Comparison of ENCODE assay signal across 7 mouse cellular contexts in genomic region chr2:151575699-151576389, GRCm38 (mm10). TPM values are rescaled to one million over a fixed set of nuclear protein-coding genes. Genes with fewer than 3 reads are reported as not detected.
A peak's percentile ranks its signal among the peaks of the same experiment; 100 is the strongest.
DNase-seq lines count a peak whose midpoint lies in the region; ATAC-seq and TF ChIP-seq lines count a peak whose summit lies in the region.

No protein-coding gene starts in this region.

- peak; percentile 89 for DNase-seq in brain, embryonic 18.5 days (ENCODE audit: low read depth, low spot score)
- DNase-seq in splenic B cell, adult 2 months (ENCODE audit: low read depth, low spot score), result peak; percentile 48

- no peak for TF ChIP-seq CTCF in embryonic fibroblast, embryonic 13.5 days (IDR thresholded peaks at IDR 0.05; ENCODE audit: borderline replicate concordance, insufficient read depth, low read length)

- H3K4me2 ChIP-seq in heart, embryonic 12.5 days, result peak overlapping the region; percentile 76
- peak overlapping the region; percentile 88 for H3K4me2 ChIP-seq in kidney, embryonic 15.5 days
- peak overlapping the region; percentile 87 for H3K4me2 ChIP-seq in limb, embryonic 15.5 days
- peak overlapping the region; percentile 87 for H3K4me2 ChIP-seq in midbrain, embryonic 16.5 days (ENCODE audit: low read length)

- peak overlapping the region; percentile 6 for H3K4me3 ChIP-seq in embryonic fibroblast, embryonic 13.5 days (ENCODE audit: insufficient read depth, low read length)
- peak overlapping the region; percentile 49 for H3K4me3 ChIP-seq in heart, embryonic 12.5 days
- H3K4me3 ChIP-seq in kidney, embryonic 15.5 days (replicated peaks), result peak overlapping the region; percentile 49
- H3K4me3 ChIP-seq in limb, embryonic 15.5 days, result peak overlapping the region; percentile 50
- H3K4me3 ChIP-seq in midbrain, embryonic 16.5 days (ENCODE audit: low read depth, low read length), result peak overlapping the region; percentile 51

- H3K36me3 ChIP-seq in heart, embryonic 12.5 days, result no peaks in the 10 kb centered on the region
- H3K36me3 ChIP-seq in kidney, embryonic 15.5 days, result no peaks in the 10 kb centered on the region
- no peaks in the 10 kb centered on the region for H3K36me3 ChIP-seq in limb, embryonic 15.5 days
- no peaks in the 10 kb centered on the region for H3K36me3 ChIP-seq in midbrain, embryonic 16.5 days (ENCODE audit: control insufficient read depth, insufficient read depth, low read length)
- no peaks in the 10 kb centered on the region for H3K36me3 ChIP-seq in splenic B cell, adult 2 months (ENCODE audit: control insufficient read depth, insufficient read depth, low read length, poor library complexity, severe bottlenecking)

- peak overlapping the region; percentile 32; the same call in 1 of the 2 replicates for H3K27ac ChIP-seq in embryonic fibroblast, embryonic 13.5 days (ENCODE audit: insufficient read depth, low read length)
- peak overlapping the region; percentile 81 for H3K27ac ChIP-seq in heart, embryonic 12.5 days (ENCODE audit: poor library complexity, severe bottlenecking)
- peak overlapping the region; percentile 77 for H3K27ac ChIP-seq in kidney, embryonic 15.5 days
- peak overlapping the region; percentile 86 for H3K27ac ChIP-seq in limb, embryonic 15.5 days
- H3K27ac ChIP-seq in midbrain, embryonic 16.5 days (ENCODE audit: low read length), result peak overlapping the region; percentile 89

- WGBS in heart, embryonic 12.5 days, result 2% methylated on average over 38 of the region's 38 CpGs
- WGBS in kidney, embryonic 15.5 days, result 1% methylated on average over 38 of the region's 38 CpGs
- under 1% methylated on average over 38 of the region's 38 CpGs for WGBS in limb, embryonic 15.5 days
- WGBS in midbrain, embryonic 16.5 days, result under 1% methylated on average over 38 of the region's 38 CpGs

- peak; percentile 83 for ATAC-seq in heart, embryonic 12.5 days (ENCODE audit: insufficient number of reproducible peaks, low FRiP score)
- ATAC-seq in kidney, embryonic 15.5 days (replicated peaks; ENCODE audit: low FRiP score), result peak; percentile 91
- peak; percentile 81 for ATAC-seq in limb, embryonic 15.5 days (ENCODE audit: insufficient number of reproducible peaks, low FRiP score, low TSS enrichment, low read depth)
- ATAC-seq in midbrain, embryonic 16.5 days, result peak; percentile 97

- peak; percentile 69 for TF ChIP-seq POLR2A in embryonic fibroblast, embryonic 13.5 days (IDR thresholded peaks at IDR 0.05; ENCODE audit: low read depth, low read length)

- H3K4me1 ChIP-seq in embryonic fibroblast, embryonic 13.5 days (ENCODE audit: control insufficient read depth, insufficient read depth, low read length), result peaks cover 6% of the 10 kb centered on the region
- H3K4me1 ChIP-seq in heart, embryonic 12.5 days (replicated peaks), result peaks cover 6% of the 10 kb centered on the region; the same call in 1 of the 2 replicates
- peaks cover 16% of the 10 kb centered on the region for H3K4me1 ChIP-seq in kidney, embryonic 15.5 days
- H3K4me1 ChIP-seq in limb, embryonic 15.5 days, result peaks cover 13% of the 10 kb centered on the region
- peaks cover 10% of the 10 kb centered on the region for H3K4me1 ChIP-seq in midbrain, embryonic 16.5 days (ENCODE audit: control insufficient read depth, insufficient read depth, low read length)

- no peaks in the 10 kb centered on the region for H3K9me3 ChIP-seq in heart, embryonic 12.5 days (replicated peaks)
- H3K9me3 ChIP-seq in kidney, embryonic 15.5 days (replicated peaks), result no peaks in the 10 kb centered on the region
- no peaks in the 10 kb centered on the region for H3K9me3 ChIP-seq in limb, embryonic 15.5 days
- no peaks in the 10 kb centered on the region for H3K9me3 ChIP-seq in midbrain, embryonic 16.5 days (replicated peaks; ENCODE audit: control insufficient read depth, low read length, poor library complexity, severe bottlenecking)

- peaks cover 14% of the 10 kb centered on the region for H3K27me3 ChIP-seq in heart, embryonic 12.5 days (replicated peaks)
- H3K27me3 ChIP-seq in kidney, embryonic 15.5 days, result no peaks in the 10 kb centered on the region; the same call in 1 of the 2 replicates
- no peaks in the 10 kb centered on the region for H3K27me3 ChIP-seq in limb, embryonic 15.5 days
- H3K27me3 ChIP-seq in midbrain, embryonic 16.5 days (ENCODE audit: control insufficient read depth, insufficient read depth, low read depth, low read length), result no peaks in the 10 kb centered on the region
- no peaks in the 10 kb centered on the region for H3K27me3 ChIP-seq in splenic B cell, adult 2 months (ENCODE audit: control insufficient read depth, insufficient read depth, low read length, poor library complexity, severe bottlenecking)

- peak overlapping the region; percentile 67 for H3K9ac ChIP-seq in heart, embryonic 12.5 days
- peak overlapping the region; percentile 47 for H3K9ac ChIP-seq in kidney, embryonic 15.5 days
- H3K9ac ChIP-seq in limb, embryonic 15.5 days, result peak overlapping the region; percentile 62
- H3K9ac ChIP-seq in midbrain, embryonic 16.5 days (ENCODE audit: low read depth, low read length), result peak overlapping the region; percentile 69

RNA-seq across cellular contexts. Expression of gene Sdcbp2, which starts 3.4 kb away (rescaled TPM):
- polyA plus RNA-seq in embryonic fibroblast, embryonic 13.5 days (2011; ENCODE audit: insufficient read length, low read depth, missing spikeins), result 0.86 and 0.94 TPM in 2 replicates
- 1.0 and 1.6 TPM in 2 replicates for polyA plus RNA-seq in heart, embryonic 12.5 days (2016; fragmentation: Nextera tagmentation; extraction: Ambion mirVana)
- polyA plus RNA-seq in kidney, embryonic 15.5 days (2015; fragmentation: Nextera tagmentation; extraction: Ambion mirVana), result 1.4 and 2.2 TPM in 2 replicates
- polyA plus RNA-seq in limb, embryonic 15.5 days (2015; fragmentation: Nextera tagmentation; extraction: Ambion mirVana), result 1.7 and 2.4 TPM in 2 replicates
- polyA plus RNA-seq in midbrain, embryonic 16.5 days (2015; fragmentation: Nextera tagmentation; extraction: Ambion mirVana), result 0.98 and 1.1 TPM in 2 replicates

RNA-seq across cellular contexts. Expression of gene Fkbp1a, which starts 33.6 kb away (rescaled TPM):
- 543 and 620 TPM in 2 replicates for polyA plus RNA-seq in embryonic fibroblast, embryonic 13.5 days (2011; ENCODE audit: insufficient read length, low read depth, missing spikeins)
- polyA plus RNA-seq in heart, embryonic 12.5 days (2016; fragmentation: Nextera tagmentation; extraction: Ambion mirVana), result 751 and 791 TPM in 2 replicates
- polyA plus RNA-seq in kidney, embryonic 15.5 days (2015; fragmentation: Nextera tagmentation; extraction: Ambion mirVana), result 707 and 718 TPM in 2 replicates
- polyA plus RNA-seq in limb, embryonic 15.5 days (2015; fragmentation: Nextera tagmentation; extraction: Ambion mirVana), result 501 and 547 TPM in 2 replicates
- polyA plus RNA-seq in midbrain, embryonic 16.5 days (2015; fragmentation: Nextera tagmentation; extraction: Ambion mirVana), result 568 and 608 TPM in 2 replicates

RNA-seq across cellular contexts. Expression of gene Snph, which starts 56.5 kb away (rescaled TPM):
- polyA plus RNA-seq in embryonic fibroblast, embryonic 13.5 days (2011; ENCODE audit: insufficient read length, low read depth, missing spikeins), result 0.44 and 1.5 TPM in 2 replicates
- polyA plus RNA-seq in heart, embryonic 12.5 days (2016; fragmentation: Nextera tagmentation; extraction: Ambion mirVana), result 0.22 and 0.38 TPM in 2 replicates
- 0.59 and 0.95 TPM in 2 replicates for polyA plus RNA-seq in kidney, embryonic 15.5 days (2015; fragmentation: Nextera tagmentation; extraction: Ambion mirVana)
- polyA plus RNA-seq in limb, embryonic 15.5 days (2015; fragmentation: Nextera tagmentation; extraction: Ambion mirVana), result 0.68 and 1.0 TPM in 2 replicates
- polyA plus RNA-seq in midbrain, embryonic 16.5 days (2015; fragmentation: Nextera tagmentation; extraction: Ambion mirVana), result 19.0 and 21.6 TPM in 2 replicates

Comparison
In these comparisons a context has a peak if more than half of its experiments do, and no peak if none do; other contexts are left out.
1. Peak in every context shown above with its lines: DNase-seq, ATAC-seq, H3K4me3 ChIP-seq and H3K27ac ChIP-seq.
2. H3K27ac ChIP-seq: peak in every context shown above with its lines; median percentile 89 in midbrain, embryonic 16.5 days; 86 in limb, embryonic 15.5 days; 81 in heart, embryonic 12.5 days; 77 in kidney, embryonic 15.5 days; 32 in embryonic fibroblast, embryonic 13.5 days.